Mouse (Mus musculus): ENCODE data around the gene Gdnf.

DNA sequence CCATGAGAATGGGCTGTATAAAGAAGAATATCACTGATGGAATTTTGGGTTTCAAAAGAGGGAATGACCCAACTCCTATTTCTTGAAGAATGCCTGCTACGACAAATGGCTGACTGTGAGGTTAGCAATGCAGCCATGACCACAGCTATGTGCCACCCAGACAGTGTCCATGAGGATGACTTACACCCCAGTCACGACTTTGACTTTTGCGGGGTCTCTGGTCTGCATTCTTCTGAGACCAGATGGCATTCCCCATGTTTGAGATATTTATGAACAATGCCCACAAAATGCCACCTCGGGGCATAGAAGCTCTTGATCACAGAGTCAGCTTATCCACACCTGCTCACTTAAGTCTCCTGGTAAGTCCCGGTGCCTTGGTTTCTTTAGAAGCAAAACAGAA is 52.2 kb downstream of the Gdnf start:
- TF ChIP-seq CTCF (IDR thresholded peaks at IDR 0.05) (no peak), POLR2A (IDR thresholded peaks at IDR 0.05; ENCODE audit: insufficient read depth, low read depth, low read length) (no peak), EP300 (IDR thresholded peaks at IDR 0.05; ENCODE audit: insufficient read depth, low read depth, low read length) (no peak)

Measured in heart, adult 2 months (tissue).